Mouse (Mus musculus): Measurements from ENCODE around the gene Ctnnd2. TPM values are rescaled to one million over a fixed set of nuclear protein-coding genes. Genes with fewer than 3 reads are reported as not detected.

The Ctnnd2 gene
- polyA plus RNA-seq, 1 experiment, result 0.02 TPM

- Histone ChIP-seq H3K36me3 (ENCODE audit: control insufficient read depth, insufficient read depth) (no peaks in the 10 kb centered on the region), H3ac (ENCODE audit: control insufficient read depth, insufficient read length) (no peak overlapping the region), H3K79me2 (ENCODE audit: control insufficient read depth, insufficient read depth) (no peaks in the 10 kb centered on the region), H3K4me2 (ENCODE audit: low read depth) (no peak overlapping the region), H3K4me3 (no peak overlapping the region), H3K27me3 (ENCODE audit: control insufficient read depth, insufficient read depth, insufficient read length) (no peaks in the 10 kb centered on the region)
- no peak for TF ChIP-seq CEBPB (IDR thresholded peaks at IDR 0.05; ENCODE audit: insufficient read depth, poor library complexity, severe bottlenecking)
- no peak for TF ChIP-seq MAX (IDR thresholded peaks at IDR 0.05; ENCODE audit: low read depth)
- no peak for TF ChIP-seq POLR2AphosphoS2 (IDR thresholded peaks at IDR 0.05; ENCODE audit: insufficient read length, low read depth)
- no peak for TF ChIP-seq REST (IDR thresholded peaks at IDR 0.05; ENCODE audit: insufficient read depth, insufficient read length)
- no peak for TF ChIP-seq USF1 (IDR thresholded peaks at IDR 0.05; ENCODE audit: low read depth)
- no peak for TF ChIP-seq TCF12 (IDR thresholded peaks at IDR 0.05; ENCODE audit: insufficient read depth, poor library complexity, severe bottlenecking)
- TF ChIP-seq E2F4 (IDR thresholded peaks at IDR 0.05; ENCODE audit: insufficient read depth), result no peak
- no peak for TF ChIP-seq TCF3 (IDR thresholded peaks at IDR 0.05; ENCODE audit: insufficient read length, low read depth)
- no peak for TF ChIP-seq POLR2A (IDR thresholded peaks at IDR 0.05; ENCODE audit: insufficient read length, low read depth)
- TF ChIP-seq MYOD1 (IDR thresholded peaks at IDR 0.05; ENCODE audit: control insufficient read depth in 1 of 3, insufficient read length in 2 of 3, low read depth in 2 of 3), result no peak
- no peak for TF ChIP-seq MYOG (IDR thresholded peaks at IDR 0.05; ENCODE audit: control insufficient read depth in 1 of 3, insufficient read depth in 1 of 3, insufficient read length in 2 of 3, low read depth in 2 of 3)
- no peak for TF ChIP-seq SRF (IDR thresholded peaks at IDR 0.05; ENCODE audit: control insufficient read depth, insufficient read length, low read depth)
Measured at GRCm38 (mm10) chr15:30345754-30346153, 173.4 kb downstream of the Ctnnd2 start.

- Histone ChIP-seq H3K4me3 (no peak overlapping the region), H3K4me2 (ENCODE audit: low read depth) (no peak overlapping the region), H3K27me3 (ENCODE audit: control insufficient read depth, insufficient read depth, insufficient read length) (no peaks in the 10 kb centered on the region), H3K79me2 (ENCODE audit: control insufficient read depth, insufficient read depth) (no peaks in the 10 kb centered on the region), H3ac (ENCODE audit: control insufficient read depth, insufficient read length) (no peak overlapping the region), H3K36me3 (ENCODE audit: control insufficient read depth, insufficient read depth) (no peaks in the 10 kb centered on the region)
- TF ChIP-seq TCF12 (IDR thresholded peaks at IDR 0.05; ENCODE audit: insufficient read depth, poor library complexity, severe bottlenecking) (no peak), SRF (IDR thresholded peaks at IDR 0.05; ENCODE audit: control insufficient read depth, insufficient read length, low read depth) (no peak), USF1 (IDR thresholded peaks at IDR 0.05; ENCODE audit: low read depth) (no peak), MAX (IDR thresholded peaks at IDR 0.05; ENCODE audit: low read depth) (no peak), POLR2AphosphoS2 (IDR thresholded peaks at IDR 0.05; ENCODE audit: insufficient read length, low read depth) (no peak), E2F4 (IDR thresholded peaks at IDR 0.05; ENCODE audit: insufficient read depth) (no peak), TCF3 (IDR thresholded peaks at IDR 0.05; ENCODE audit: insufficient read length, low read depth) (no peak), REST (IDR thresholded peaks at IDR 0.05; ENCODE audit: insufficient read depth, insufficient read length) (no peak), MYOG (IDR thresholded peaks at IDR 0.05; ENCODE audit: control insufficient read depth in 1 of 3, insufficient read depth in 1 of 3, insufficient read length in 2 of 3, low read depth in 2 of 3) (no peak), POLR2A (IDR thresholded peaks at IDR 0.05; ENCODE audit: insufficient read length, low read depth) (no peak), MYOD1 (IDR thresholded peaks at IDR 0.05; ENCODE audit: control insufficient read depth in 1 of 3, insufficient read length in 2 of 3, low read depth in 2 of 3) (no peak), CEBPB (IDR thresholded peaks at IDR 0.05; ENCODE audit: insufficient read depth, poor library complexity, severe bottlenecking) (no peak)
Measured at GRCm38 (mm10) chr15:30364491-30364890, 192.1 kb downstream of the Ctnnd2 start.

GRCm38 (mm10) chr15:30369997-30370396 lies 197.6 kb downstream of the Ctnnd2 start:
- TF ChIP-seq SRF (IDR thresholded peaks at IDR 0.05; ENCODE audit: control insufficient read depth, insufficient read length, low read depth), result no peak
- TF ChIP-seq TCF12 (IDR thresholded peaks at IDR 0.05; ENCODE audit: insufficient read depth, poor library complexity, severe bottlenecking), result no peak
- no peak for TF ChIP-seq POLR2A (IDR thresholded peaks at IDR 0.05; ENCODE audit: insufficient read length, low read depth)
- no peak for TF ChIP-seq TCF3 (IDR thresholded peaks at IDR 0.05; ENCODE audit: insufficient read length, low read depth)
- TF ChIP-seq MYOG (IDR thresholded peaks at IDR 0.05; ENCODE audit: control insufficient read depth in 1 of 3, insufficient read depth in 1 of 3, insufficient read length in 2 of 3, low read depth in 2 of 3), result no peak
- no peak for TF ChIP-seq REST (IDR thresholded peaks at IDR 0.05; ENCODE audit: insufficient read depth, insufficient read length)
- no peak for TF ChIP-seq E2F4 (IDR thresholded peaks at IDR 0.05; ENCODE audit: insufficient read depth)
- no peak for TF ChIP-seq MAX (IDR thresholded peaks at IDR 0.05; ENCODE audit: low read depth)
- no peak for TF ChIP-seq POLR2AphosphoS2 (IDR thresholded peaks at IDR 0.05; ENCODE audit: insufficient read length, low read depth)
- no peak for TF ChIP-seq CEBPB (IDR thresholded peaks at IDR 0.05; ENCODE audit: insufficient read depth, poor library complexity, severe bottlenecking)
- no peak for TF ChIP-seq MYOD1 (IDR thresholded peaks at IDR 0.05; ENCODE audit: control insufficient read depth in 1 of 3, insufficient read length in 2 of 3, low read depth in 2 of 3)
- TF ChIP-seq USF1 (IDR thresholded peaks at IDR 0.05; ENCODE audit: low read depth), result no peak
- no peak overlapping the region for H3K4me2 ChIP-seq (ENCODE audit: low read depth)
- H3K27me3 ChIP-seq (ENCODE audit: control insufficient read depth, insufficient read depth, insufficient read length), result no peaks in the 10 kb centered on the region
- no peaks in the 10 kb centered on the region for H3K36me3 ChIP-seq (ENCODE audit: control insufficient read depth, insufficient read depth)
- no peak overlapping the region for H3K4me3 ChIP-seq
- no peaks in the 10 kb centered on the region for H3K79me2 ChIP-seq (ENCODE audit: control insufficient read depth, insufficient read depth)
- no peak overlapping the region for H3ac ChIP-seq (ENCODE audit: control insufficient read depth, insufficient read length)

- no peak overlapping the region for H3K4me2 ChIP-seq (ENCODE audit: low read depth)
- H3K4me3 ChIP-seq, result no peak overlapping the region
- no peaks in the 10 kb centered on the region for H3K79me2 ChIP-seq (ENCODE audit: control insufficient read depth, insufficient read depth)
- H3K27me3 ChIP-seq (ENCODE audit: control insufficient read depth, insufficient read depth, insufficient read length), result no peaks in the 10 kb centered on the region
- TF ChIP-seq MAX (IDR thresholded peaks at IDR 0.05; ENCODE audit: low read depth) (no peak), USF1 (IDR thresholded peaks at IDR 0.05; ENCODE audit: low read depth) (no peak), POLR2AphosphoS2 (IDR thresholded peaks at IDR 0.05; ENCODE audit: insufficient read length, low read depth) (no peak), POLR2A (IDR thresholded peaks at IDR 0.05; ENCODE audit: insufficient read length, low read depth) (no peak), TCF12 (IDR thresholded peaks at IDR 0.05; ENCODE audit: insufficient read depth, poor library complexity, severe bottlenecking) (no peak), CEBPB (IDR thresholded peaks at IDR 0.05; ENCODE audit: insufficient read depth, poor library complexity, severe bottlenecking) (no peak), SRF (IDR thresholded peaks at IDR 0.05; ENCODE audit: control insufficient read depth, insufficient read length, low read depth) (no peak), MYOD1 (IDR thresholded peaks at IDR 0.05; ENCODE audit: control insufficient read depth in 1 of 3, insufficient read length in 2 of 3, low read depth in 2 of 3) (no peak), E2F4 (IDR thresholded peaks at IDR 0.05; ENCODE audit: insufficient read depth) (no peak), REST (IDR thresholded peaks at IDR 0.05; ENCODE audit: insufficient read depth, insufficient read length) (no peak), MYOG (IDR thresholded peaks at IDR 0.05; ENCODE audit: control insufficient read depth in 1 of 3, insufficient read depth in 1 of 3, insufficient read length in 2 of 3, low read depth in 2 of 3) (no peak), TCF3 (IDR thresholded peaks at IDR 0.05; ENCODE audit: insufficient read length, low read depth) (no peak)
- no peaks in the 10 kb centered on the region for H3K36me3 ChIP-seq (ENCODE audit: control insufficient read depth, insufficient read depth)
- no peak overlapping the region for H3ac ChIP-seq (ENCODE audit: control insufficient read depth, insufficient read length)
Measured at GRCm38 (mm10) chr15:30371151-30371550, 198.8 kb downstream of the Ctnnd2 start.
